Mouse (Mus musculus) midbrain, embryonic 16.5 days (tissue): ENCODE data around the gene Tmem104. TPM values are rescaled to one million over a fixed set of nuclear protein-coding genes. Genes with fewer than 3 reads are reported as not detected.

Experiments used
- ATAC-seq: fragments of 200-750 bp; cut with Nextera tagmentation; 2 replicates; pipeline ENCODE4 v1.8.0; 2017; ENCODE audit warnings: moderate TSS enrichment
- H3K27ac ChIP-seq: fragments of 300-500 bp; sonication (generic); 2 replicates; pipeline ENCODE4 v1.5.1; 2014; ENCODE audit warnings: mild to moderate bottlenecking, low read length, mixed read lengths
- H3K27me3 ChIP-seq: fragments of 300-500 bp; sonication (generic); 2 replicates; pipeline ENCODE4 v1.6.1; 2014; ENCODE audit warnings: low read depth, low read length, mixed read lengths; ENCODE audit not compliant: control insufficient read depth, insufficient read depth
- H3K36me3 ChIP-seq: fragments of 300-500 bp; sonication (generic); 2 replicates; pipeline ENCODE4 v1.6.1; 2014; ENCODE audit warnings: mild to moderate bottlenecking, low read length, moderate library complexity, mixed read lengths; ENCODE audit not compliant: control insufficient read depth, insufficient read depth
- H3K4me1 ChIP-seq: fragments of 300-500 bp; sonication (generic); 2 replicates; pipeline ENCODE4 v1.6.1; 2014; ENCODE audit warnings: mild to moderate bottlenecking, low read length, mixed read lengths; ENCODE audit not compliant: control insufficient read depth, insufficient read depth
- H3K4me2 ChIP-seq: fragments of 300-500 bp; sonication (generic); 2 replicates; pipeline ENCODE4 v1.6.1; 2014; ENCODE audit warnings: mild to moderate bottlenecking, low read length, mixed read lengths
- H3K4me3 ChIP-seq: fragments of 300-500 bp; sonication (generic); 2 replicates; pipeline ENCODE4 v1.5.1; 2014; ENCODE audit warnings: low read depth, mild to moderate bottlenecking, low read length, moderate library complexity, mixed read lengths
- H3K9ac ChIP-seq: fragments of 300-500 bp; sonication (generic); 2 replicates; pipeline ENCODE4 v1.6.1; 2014; ENCODE audit warnings: low read depth, low read length, mixed read lengths
- H3K9me3 ChIP-seq: fragments of 300-500 bp; sonication (generic); replicated peaks from 2 replicates; pipeline ENCODE4 v1.6.1; 2014; ENCODE audit warnings: mild to moderate bottlenecking, low read length, mixed read lengths; ENCODE audit not compliant: control insufficient read depth, poor library complexity, severe bottlenecking
- WGBS: fragments of 180-500 bp; shearing (Covaris S2); extraction: QIAGEN DNeasy Blood & Tissue Kit; methylation state at CpG from one replicate; pipeline ENCODE4 v1.1.7; 2014; 5-methylcytosine and 5-hydroxymethylcytosine counted together
- polyA plus RNA-seq: library from polyadenylated mRNA; unstranded; fragments of >200 nt; fragmentation: Nextera tagmentation; extraction: Ambion mirVana; gene quantifications from 2 replicates; pipeline ENCODE4 v1.2.1, GENCODE M21; 2015

Tmem104 gene
- polyA plus RNA-seq, 1 experiment from 2014 or later = 12.5 TPM

- H3K9ac ChIP-seq = peak overlapping the region; percentile 69
- no peaks in the 10 kb centered on the region for H3K36me3 ChIP-seq
- under 1% methylated on average over 36 of the region's 36 CpGs for WGBS
- H3K27ac ChIP-seq = no peak overlapping the region
- peak overlapping the region; percentile 98 for H3K4me2 ChIP-seq
- no peak for ATAC-seq
- H3K4me1 ChIP-seq = peaks cover 16% of the 10 kb centered on the region; the same call in 1 of the 2 replicates
- peaks cover 38% of the 10 kb centered on the region for H3K27me3 ChIP-seq
- peak overlapping the region; percentile 49 for H3K4me3 ChIP-seq
- no peaks in the 10 kb centered on the region for H3K9me3 ChIP-seq
These were observed 63.3 kb downstream of the Tmem104 start for GRCm38 (mm10) chr11:115250405-115251090.

GRCm38 (mm10) chr11:115251258-115251657 lies 64.0 kb downstream of the Tmem104 start:
- Histone ChIP-seq H3K27me3 (peaks cover 40% of the 10 kb centered on the region), H3K4me2 (no peak overlapping the region), H3K27ac (no peak overlapping the region), H3K9ac (no peak overlapping the region), H3K36me3 (no peaks in the 10 kb centered on the region), H3K9me3 (no peaks in the 10 kb centered on the region), H3K4me1 (peaks cover 15% of the 10 kb centered on the region; the same call in 1 of the 2 replicates), H3K4me3 (no peak overlapping the region)
- 48% methylated on average over 3 of the region's 3 CpGs for whole genome bisulfite sequencing
- no peak for ATAC-seq

- Histone ChIP-seq H3K9ac (0 out of 2 replicates have a peak overlapping the region, but pooled peaks have one; percentile 14), H3K4me2 (peak overlapping the region; percentile 52), H3K36me3 (no peaks in the 10 kb centered on the region), H3K9me3 (no peaks in the 10 kb centered on the region), H3K27ac (no peak overlapping the region), H3K4me3 (peak overlapping the region; percentile 30), H3K27me3 (peaks cover 57% of the 10 kb centered on the region), H3K4me1 (peaks cover 5% of the 10 kb centered on the region; the same call in 1 of the 2 replicates)
- WGBS = 16% methylated on average over 59 of the region's 59 CpGs
- ATAC-seq = no peak
These were observed 70.7 kb downstream of the Tmem104 start for GRCm38 (mm10) chr11:115257775-115258510.

- H3K36me3 ChIP-seq = no peaks in the 10 kb centered on the region
- no peak overlapping the region for H3K4me2 ChIP-seq
- no peak for ATAC-seq
- no peak overlapping the region for H3K4me3 ChIP-seq
- H3K27ac ChIP-seq = no peak overlapping the region
- no peaks in the 10 kb centered on the region for H3K9me3 ChIP-seq
- WGBS = 85% methylated on average over 4 of the region's 4 CpGs
- no peak overlapping the region for H3K9ac ChIP-seq
- peaks cover 5% of the 10 kb centered on the region; the same call in 1 of the 2 replicates for H3K4me1 ChIP-seq
- peaks cover 64% of the 10 kb centered on the region for H3K27me3 ChIP-seq
These were observed 71.8 kb downstream of the Tmem104 start for GRCm38 (mm10) chr11:115259134-115259533.

GRCm38 (mm10) chr11:115262954-115263353 lies 75.7 kb downstream of the Tmem104 start:
- peaks cover 86% of the 10 kb centered on the region for H3K27me3 ChIP-seq
- no peak overlapping the region for H3K4me2 ChIP-seq
- 80% methylated on average over 11 of the region's 11 CpGs for WGBS
- peaks cover under 1% of the 10 kb centered on the region; the same call in 1 of the 2 replicates for H3K36me3 ChIP-seq
- H3K4me3 ChIP-seq = no peak overlapping the region
- no peak overlapping the region for H3K27ac ChIP-seq
- no peak overlapping the region for H3K9ac ChIP-seq
- no peak for ATAC-seq
- H3K9me3 ChIP-seq = no peaks in the 10 kb centered on the region
- H3K4me1 ChIP-seq = peaks cover 23% of the 10 kb centered on the region

- peaks cover 19% of the 10 kb centered on the region for H3K4me1 ChIP-seq
- H3K9me3 ChIP-seq = no peaks in the 10 kb centered on the region
- no peak overlapping the region for H3K4me3 ChIP-seq
- H3K27me3 ChIP-seq = peaks cover 84% of the 10 kb centered on the region
- no peak for ATAC-seq
- H3K36me3 ChIP-seq = peaks cover 14% of the 10 kb centered on the region
- H3K4me2 ChIP-seq = no peak overlapping the region
- H3K27ac ChIP-seq = no peak overlapping the region
- whole genome bisulfite sequencing = 73% methylated on average over 7 of the region's 7 CpGs
- no peak overlapping the region for H3K9ac ChIP-seq
These were observed 77.0 kb downstream of the Tmem104 start for GRCm38 (mm10) chr11:115264136-115264861.

- peak overlapping the region; percentile 26 for H3K4me3 ChIP-seq
- no peak overlapping the region for H3K27ac ChIP-seq
- peak overlapping the region; percentile 48 for H3K4me2 ChIP-seq
- 6% methylated on average over 39 of the region's 39 CpGs for WGBS
- H3K36me3 ChIP-seq = peaks cover 14% of the 10 kb centered on the region
- no peak for ATAC-seq
- H3K9ac ChIP-seq = 0 out of 2 replicates have a peak overlapping the region, but pooled peaks have one; percentile 30
- peaks cover 19% of the 10 kb centered on the region for H3K4me1 ChIP-seq
- no peaks in the 10 kb centered on the region for H3K9me3 ChIP-seq
- peaks cover 77% of the 10 kb centered on the region for H3K27me3 ChIP-seq
These were observed 77.8 kb downstream of the Tmem104 start for GRCm38 (mm10) chr11:115264862-115265668.

GRCm38 (mm10) chr11:115265771-115266399 lies 78.6 kb downstream of the Tmem104 start:
- 3% methylated on average over 20 of the region's 20 CpGs for WGBS
- no peak overlapping the region for H3K4me3 ChIP-seq
- peaks cover 72% of the 10 kb centered on the region for H3K27me3 ChIP-seq
- H3K4me2 ChIP-seq = no peak overlapping the region
- H3K9me3 ChIP-seq = no peaks in the 10 kb centered on the region
- no peak overlapping the region for H3K27ac ChIP-seq
- peaks cover 14% of the 10 kb centered on the region for H3K36me3 ChIP-seq
- H3K4me1 ChIP-seq = peaks cover 21% of the 10 kb centered on the region
- no peak overlapping the region for H3K9ac ChIP-seq
- ATAC-seq = no peak
